Mouse (Mus musculus) heart, embryonic 13.5 days (tissue): Measurements from ENCODE around the gene Ccni. TPM values are rescaled to one million over a fixed set of nuclear protein-coding genes. Genes with fewer than 3 reads are reported as not detected.

Source experiments
- ATAC-seq: fragments of 200-750 bp; cut with Nextera tagmentation; 2 replicates; pipeline ENCODE4 v1.8.0; 2017; ENCODE audit warnings: moderate TSS enrichment; ENCODE audit not compliant: insufficient number of reproducible peaks, low FRiP score, low TSS enrichment; ENCODE audit errors: extremely low read depth
- H3K27ac ChIP-seq: fragments of 300-500 bp; sonication (generic); replicated peaks from 2 replicates; pipeline ENCODE4 v1.5.1; 2015; ENCODE audit warnings: moderate library complexity, mild to moderate bottlenecking, inconsistent platforms
- H3K27me3 ChIP-seq: fragments of 300-500 bp; sonication (generic); replicated peaks from 2 replicates; pipeline ENCODE4 v1.6.1; 2015; ENCODE audit warnings: mild to moderate bottlenecking, inconsistent platforms
- H3K36me3 ChIP-seq: fragments of 300-500 bp; sonication (generic); 2 replicates; pipeline ENCODE4 v1.6.1; 2015; ENCODE audit warnings: mild to moderate bottlenecking, inconsistent platforms
- H3K4me1 ChIP-seq: fragments of 300-500 bp; sonication (generic); 2 replicates; pipeline ENCODE4 v1.6.1; 2015; ENCODE audit warnings: inconsistent platforms
- H3K4me2 ChIP-seq: fragments of 300-500 bp; sonication (generic); 2 replicates; pipeline ENCODE4 v1.6.1; 2015; ENCODE audit warnings: inconsistent platforms, mild to moderate bottlenecking, moderate library complexity
- H3K4me3 ChIP-seq: fragments of 300-500 bp; sonication (generic); 2 replicates; pipeline ENCODE4 v1.5.1; 2015; ENCODE audit warnings: moderate library complexity, mild to moderate bottlenecking, inconsistent platforms
- H3K9ac ChIP-seq: fragments of 300-500 bp; sonication (generic); 2 replicates; pipeline ENCODE4 v1.6.1; 2015; ENCODE audit warnings: inconsistent platforms, mild to moderate bottlenecking, moderate library complexity
- H3K9me3 ChIP-seq: fragments of 300-500 bp; sonication (generic); 2 replicates; pipeline ENCODE4 v1.6.1; 2016; ENCODE audit warnings: inconsistent platforms
- WGBS: fragments of 180-500 bp; shearing (Covaris S2); methylation state at CpG from one replicate; pipeline ENCODE4 v1.1.7; 2015; ENCODE audit warnings: mixed read lengths; 5-methylcytosine and 5-hydroxymethylcytosine counted together
- polyA plus RNA-seq: library from polyadenylated mRNA; unstranded; fragments of >200 nt; fragmentation: Nextera tagmentation; extraction: Ambion mirVana; gene quantifications from 2 replicates; pipeline ENCODE4 v1.2.1, GENCODE M21; 2015

The Ccni gene
- polyA plus RNA-seq, 1 experiment from 2014 or later: 83.2 TPM

DNA sequence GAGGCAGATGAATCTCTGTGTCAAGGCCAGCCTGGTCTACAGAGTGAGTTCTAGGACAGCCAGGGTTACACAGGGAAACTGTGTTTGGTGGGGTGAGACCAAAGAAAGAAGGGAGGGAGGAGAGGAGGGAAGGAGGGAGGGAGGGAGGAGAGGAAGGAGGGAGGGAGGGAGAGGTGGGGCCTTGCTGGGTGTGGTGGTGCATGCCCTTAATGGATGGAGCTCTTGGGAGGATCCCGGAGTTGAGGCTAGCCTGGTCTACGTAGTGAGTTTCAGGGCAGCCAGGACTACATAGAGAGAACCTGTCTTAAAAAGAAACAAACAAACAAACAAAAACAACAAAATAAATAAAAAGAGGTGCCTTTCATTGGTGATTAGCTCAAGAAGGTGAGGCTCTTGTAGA, 26.5 kb upstream of the Ccni start:
- no peak for ATAC-seq
- H3K36me3 ChIP-seq: no peaks in the 10 kb centered on the region
- WGBS: 76% methylated on average over 2 of the region's 2 CpGs

DNA sequence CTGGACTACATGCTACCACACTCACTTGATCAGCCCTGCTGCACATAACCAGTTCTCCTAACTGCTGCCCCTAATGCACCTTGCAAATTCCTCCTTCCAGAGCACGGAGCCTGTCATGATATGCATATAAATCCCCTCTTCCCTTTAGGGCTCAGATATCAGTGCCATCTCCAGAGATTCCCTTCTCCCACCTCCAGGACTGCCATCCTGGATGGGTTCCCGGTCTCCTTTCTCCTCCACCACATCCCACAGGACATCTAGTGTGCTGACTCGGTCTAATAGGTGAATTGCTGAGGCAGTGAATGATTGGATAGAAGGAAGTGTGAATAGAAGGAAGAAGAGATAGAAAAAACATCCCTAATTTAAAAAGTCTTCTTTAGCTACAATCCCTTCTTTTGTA, 25.4 kb upstream of the Ccni start:
- 0 out of 2 replicates have a peak, but pooled peaks cover 11% of the 10 kb centered on the region for H3K27me3 ChIP-seq
- no peak overlapping the region for H3K4me3 ChIP-seq
- H3K36me3 ChIP-seq: no peaks in the 10 kb centered on the region
- no peaks in the 10 kb centered on the region for H3K4me1 ChIP-seq
- H3K9me3 ChIP-seq: no peaks in the 10 kb centered on the region
- no peak overlapping the region for H3K27ac ChIP-seq
- ATAC-seq: no peak
- no peak overlapping the region for H3K4me2 ChIP-seq
- H3K9ac ChIP-seq: no peak overlapping the region
- 55% methylated on average over 3 of the region's 3 CpGs for WGBS

More for the DNA sequence above, 26.5 kb upstream of the Ccni start:
- no peak overlapping the region for H3K9ac ChIP-seq
- no peaks in the 10 kb centered on the region for H3K9me3 ChIP-seq
- H3K4me1 ChIP-seq: no peaks in the 10 kb centered on the region
- no peak overlapping the region for H3K4me3 ChIP-seq
- 0 out of 2 replicates have a peak, but pooled peaks cover 9% of the 10 kb centered on the region for H3K27me3 ChIP-seq
- H3K4me2 ChIP-seq: no peak overlapping the region
- H3K27ac ChIP-seq: no peak overlapping the region

GRCm38 (mm10) chr5:93229527-93229926, 23.2 kb upstream of the Ccni start:
- Histone ChIP-seq H3K4me2 (no peak overlapping the region), H3K9ac (no peak overlapping the region), H3K36me3 (no peaks in the 10 kb centered on the region), H3K27ac (no peak overlapping the region), H3K4me1 (no peaks in the 10 kb centered on the region), H3K9me3 (no peaks in the 10 kb centered on the region), H3K4me3 (no peak overlapping the region), H3K27me3 (0 out of 2 replicates have a peak, but pooled peaks cover 11% of the 10 kb centered on the region)
- WGBS: 76% methylated on average over 2 of the region's 2 CpGs
- ATAC-seq: no peak

- 0 out of 2 replicates have a peak, but pooled peaks cover 11% of the 10 kb centered on the region for H3K27me3 ChIP-seq
- no peak overlapping the region for H3K4me2 ChIP-seq
- no peak overlapping the region for H3K9ac ChIP-seq
- H3K4me1 ChIP-seq: no peaks in the 10 kb centered on the region
- no peak overlapping the region for H3K27ac ChIP-seq
- WGBS: 66% methylated on average over 3 of the region's 3 CpGs
- no peaks in the 10 kb centered on the region for H3K36me3 ChIP-seq
- no peaks in the 10 kb centered on the region for H3K9me3 ChIP-seq
- ATAC-seq: no peak
- H3K4me3 ChIP-seq: no peak overlapping the region
These were observed 20.9 kb upstream of the Ccni start for GRCm38 (mm10) chr5:93227157-93227556.

GRCm38 (mm10) chr5:93224549-93224948, 18.3 kb upstream of the Ccni start:
- no peak overlapping the region for H3K9ac ChIP-seq
- no peaks in the 10 kb centered on the region for H3K4me1 ChIP-seq
- H3K9me3 ChIP-seq: no peaks in the 10 kb centered on the region
- no peak overlapping the region for H3K4me3 ChIP-seq
- 67% methylated on average over 2 of the region's 2 CpGs for WGBS
- no peak overlapping the region for H3K4me2 ChIP-seq
- H3K27ac ChIP-seq: no peak overlapping the region
- ATAC-seq: no peak
- no peaks in the 10 kb centered on the region for H3K36me3 ChIP-seq
- H3K27me3 ChIP-seq: 0 out of 2 replicates have a peak, but pooled peaks cover 5% of the 10 kb centered on the region

- Histone ChIP-seq H3K27ac (no peak overlapping the region), H3K4me1 (no peaks in the 10 kb centered on the region), H3K27me3 (no peaks in the 10 kb centered on the region), H3K36me3 (no peaks in the 10 kb centered on the region), H3K4me3 (no peak overlapping the region), H3K4me2 (no peak overlapping the region), H3K9ac (no peak overlapping the region), H3K9me3 (0 out of 2 replicates have a peak, but pooled peaks cover 1% of the 10 kb centered on the region)
- ATAC-seq: no peak
- 60% methylated on average over 3 of the region's 3 CpGs for WGBS
These were observed 15.4 kb upstream of the Ccni start for GRCm38 (mm10) chr5:93221661-93222060.

DNA sequence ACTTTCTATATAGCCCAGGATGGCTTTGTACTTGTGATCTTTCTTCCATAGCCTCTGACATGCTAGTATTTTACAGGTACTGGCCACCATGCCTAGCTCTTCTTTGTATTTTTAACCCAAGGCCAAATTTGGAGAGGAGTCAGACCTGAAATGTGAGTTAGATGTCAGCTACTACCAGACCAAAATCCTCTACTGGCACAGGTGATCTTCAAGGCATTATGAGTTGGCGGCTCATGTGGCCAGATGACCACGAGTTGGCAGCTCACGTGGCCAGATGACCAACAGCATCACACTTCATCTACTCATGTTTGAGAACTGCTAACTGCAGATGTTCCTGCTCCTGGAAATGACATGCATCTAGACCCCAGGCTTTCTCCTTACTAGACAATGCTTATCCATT, 12.1 kb upstream of the Ccni start:
- 74% methylated on average over 3 of the region's 3 CpGs for WGBS
- Histone ChIP-seq H3K9me3 (peaks cover 5% of the 10 kb centered on the region; the same call in 1 of the 2 replicates), H3K27ac (no peak overlapping the region), H3K4me1 (no peaks in the 10 kb centered on the region), H3K4me2 (no peak overlapping the region), H3K27me3 (no peaks in the 10 kb centered on the region), H3K36me3 (no peaks in the 10 kb centered on the region), H3K4me3 (no peak overlapping the region), H3K9ac (no peak overlapping the region)
- ATAC-seq: no peak

- H3K36me3 ChIP-seq: no peaks in the 10 kb centered on the region
- H3K9me3 ChIP-seq: no peaks in the 10 kb centered on the region
- H3K27ac ChIP-seq: peak overlapping the region; percentile 96
- WGBS: 67% methylated on average over 1 of the region's 1 CpGs
- H3K4me1 ChIP-seq: peaks cover 30% of the 10 kb centered on the region
- H3K27me3 ChIP-seq: no peaks in the 10 kb centered on the region
- peak overlapping the region; percentile 73 for H3K4me2 ChIP-seq
- no peak for ATAC-seq
- H3K9ac ChIP-seq: peak overlapping the region; percentile 99
- peak overlapping the region; percentile 96 for H3K4me3 ChIP-seq
These were observed 1.3 kb upstream of the Ccni start for GRCm38 (mm10) chr5:93207555-93207954.

DNA sequence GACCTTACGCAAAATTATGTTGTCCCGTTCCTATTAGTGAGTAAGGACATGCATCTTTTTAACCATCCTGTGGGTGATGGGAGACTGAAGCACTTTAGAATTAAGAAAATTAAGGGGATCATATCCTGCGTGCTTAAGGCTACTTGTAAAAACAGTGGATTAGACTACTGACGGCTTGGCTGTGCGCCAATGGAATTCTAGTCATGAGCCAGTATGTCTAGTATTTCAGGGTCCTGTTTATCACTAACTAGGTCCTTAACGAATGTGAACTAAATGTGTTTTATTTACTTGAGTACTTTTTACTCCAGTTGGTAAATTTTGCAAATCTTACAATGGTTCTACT, 682 bp upstream of the Ccni start:
- Histone ChIP-seq H3K4me1 (peaks cover 30% of the 10 kb centered on the region), H3K9me3 (no peaks in the 10 kb centered on the region), H3K27me3 (no peaks in the 10 kb centered on the region), H3K27ac (peak overlapping the region; percentile 96), H3K4me2 (peak overlapping the region; percentile 73), H3K4me3 (peak overlapping the region; percentile 96), H3K36me3 (peaks cover 3% of the 10 kb centered on the region), H3K9ac (peak overlapping the region; percentile 99)
- ATAC-seq: no peak
- WGBS: 1% methylated on average over 6 of the region's 6 CpGs

DNA sequence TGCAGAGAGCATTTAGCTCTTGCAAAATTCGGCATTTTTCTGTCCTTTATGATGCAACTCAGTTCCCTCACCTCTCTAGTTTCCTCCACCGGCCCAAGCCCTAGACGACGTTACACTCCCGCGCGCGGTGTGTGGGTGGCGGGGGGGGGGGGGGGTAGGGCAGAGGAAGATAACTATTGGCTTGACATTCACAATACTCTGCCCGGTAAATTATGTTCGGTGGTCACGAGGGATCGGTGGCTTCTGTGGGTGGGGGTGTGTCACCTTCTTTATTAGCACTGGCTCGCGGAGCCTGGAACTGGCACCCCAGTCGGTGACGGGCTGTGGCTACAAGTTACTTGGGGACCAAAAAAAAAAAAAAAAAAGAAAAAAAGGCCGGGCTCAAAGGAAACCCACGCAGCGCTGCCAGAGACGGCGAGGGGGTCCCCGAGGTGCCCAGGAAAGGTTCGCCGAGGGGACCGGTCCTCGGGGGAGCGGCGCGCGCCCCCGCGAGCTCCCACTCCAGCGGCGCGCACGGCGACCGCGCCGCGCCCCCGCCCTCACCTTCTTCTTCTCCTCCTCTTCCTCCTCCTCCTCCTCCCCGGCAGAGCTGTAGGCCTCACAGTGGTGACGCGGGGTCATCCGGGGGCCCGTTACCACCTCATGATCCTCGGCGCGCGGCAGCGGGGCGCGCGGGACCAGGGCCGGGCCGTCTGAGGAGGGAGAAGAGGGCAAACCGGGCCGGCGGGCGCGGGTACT, 755 bp downstream of the Ccni start:
- H3K4me2 ChIP-seq: peak overlapping the region; percentile 81
- peaks cover 16% of the 10 kb centered on the region for H3K36me3 ChIP-seq
- peak overlapping the region; percentile 99 for H3K9ac ChIP-seq
- WGBS: under 1% methylated on average over 58 of the region's 63 CpGs
- H3K4me1 ChIP-seq: peaks cover 30% of the 10 kb centered on the region
- ATAC-seq: peak; percentile 73
- H3K4me3 ChIP-seq: peak overlapping the region; percentile 96
- peak overlapping the region; percentile 96 for H3K27ac ChIP-seq
- H3K9me3 ChIP-seq: no peaks in the 10 kb centered on the region
- H3K27me3 ChIP-seq: no peaks in the 10 kb centered on the region

DNA sequence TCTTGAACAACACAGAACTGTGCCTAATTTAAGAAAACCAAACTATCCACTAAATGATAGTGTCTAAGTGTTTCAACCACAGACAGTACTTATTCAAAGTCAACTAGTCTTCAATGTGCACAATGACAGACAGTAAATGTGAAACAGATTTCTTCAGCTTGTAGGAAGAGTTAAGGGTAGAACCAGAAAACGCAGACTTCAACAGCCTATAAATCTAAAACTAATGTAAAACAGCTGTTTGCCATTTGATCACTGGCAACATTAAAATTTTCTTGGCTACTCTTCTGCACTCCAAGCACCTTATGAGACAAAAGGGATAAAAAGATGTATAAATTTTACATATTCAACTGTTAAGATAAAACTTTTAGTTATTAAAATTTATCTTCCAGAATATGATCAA, 5.1 kb downstream of the Ccni start:
- no peak overlapping the region for H3K4me3 ChIP-seq
- H3K9me3 ChIP-seq: no peaks in the 10 kb centered on the region
- H3K4me2 ChIP-seq: no peak overlapping the region
- peaks cover 53% of the 10 kb centered on the region for H3K36me3 ChIP-seq
- H3K4me1 ChIP-seq: peaks cover 34% of the 10 kb centered on the region
- H3K9ac ChIP-seq: no peak overlapping the region
- ATAC-seq: no peak
- WGBS: 81% methylated on average over 1 of the region's 1 CpGs
- no peaks in the 10 kb centered on the region for H3K27me3 ChIP-seq
- H3K27ac ChIP-seq: no peak overlapping the region

DNA sequence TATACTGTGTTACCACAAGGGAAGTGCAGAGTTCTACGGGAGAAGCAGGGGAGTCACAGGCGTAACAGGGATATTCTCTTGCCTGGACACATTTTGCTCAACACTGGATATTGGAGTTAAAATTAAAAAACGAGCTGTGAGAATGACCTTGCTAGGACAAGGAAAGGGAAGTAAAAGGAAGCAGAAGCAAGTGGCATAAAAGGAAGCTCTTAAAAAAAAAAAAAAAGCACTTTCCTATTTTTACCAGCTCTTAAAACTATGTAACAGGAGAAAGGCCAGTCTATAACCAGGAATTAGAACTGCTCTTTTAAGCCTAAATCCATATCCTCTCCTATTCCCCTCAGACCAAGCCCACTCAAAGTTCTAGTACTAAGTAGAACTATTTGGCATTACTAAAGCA, 8.1 kb downstream of the Ccni start:
- H3K4me2 ChIP-seq: no peak overlapping the region
- no peaks in the 10 kb centered on the region for H3K27me3 ChIP-seq
- H3K27ac ChIP-seq: no peak overlapping the region
- H3K9me3 ChIP-seq: no peaks in the 10 kb centered on the region
- WGBS: 74% methylated on average over 3 of the region's 3 CpGs
- peaks cover 70% of the 10 kb centered on the region for H3K36me3 ChIP-seq
- no peak for ATAC-seq
- no peak overlapping the region for H3K9ac ChIP-seq
- no peak overlapping the region for H3K4me3 ChIP-seq
- H3K4me1 ChIP-seq: peaks cover 28% of the 10 kb centered on the region
